Mouse (Mus musculus): Measurements from ENCODE around the gene Smg1. TPM values are rescaled to one million over a fixed set of nuclear protein-coding genes. Genes with fewer than 3 reads are reported as not detected.
"Not testable (repeated sequence)": the region's sequence is repeated elsewhere in the genome, so short reads cannot be mapped to it uniquely, and the experiment has no call there.

Gene Smg1
- polyA plus RNA-seq, 1 experiment from 2014 or later: 11.7 TPM

- not testable (repeated sequence) for H3K27ac ChIP-seq (ENCODE audit: low read length); ATAC-seq (ENCODE audit: low FRiP score, low TSS enrichment); H3K4me1 ChIP-seq (ENCODE audit: insufficient read depth, low read length); H3K9me3 ChIP-seq (ENCODE audit: low read length); H3K9ac ChIP-seq (replicated peaks; ENCODE audit: low read length); H3K4me2 ChIP-seq (replicated peaks; ENCODE audit: low read depth, low read length); H3K27me3 ChIP-seq (ENCODE audit: insufficient read depth, low read length); H3K4me3 ChIP-seq (ENCODE audit: low read length)
- 88% methylated on average over 2 of the region's 2 CpGs for WGBS
- peaks cover 46% of the 10 kb centered on the region for H3K36me3 ChIP-seq (ENCODE audit: insufficient read depth, low read length)
Observed at GRCm38 (mm10) chr7:118170125-118170524, 73.3 kb downstream of the Smg1 start.

DNA sequence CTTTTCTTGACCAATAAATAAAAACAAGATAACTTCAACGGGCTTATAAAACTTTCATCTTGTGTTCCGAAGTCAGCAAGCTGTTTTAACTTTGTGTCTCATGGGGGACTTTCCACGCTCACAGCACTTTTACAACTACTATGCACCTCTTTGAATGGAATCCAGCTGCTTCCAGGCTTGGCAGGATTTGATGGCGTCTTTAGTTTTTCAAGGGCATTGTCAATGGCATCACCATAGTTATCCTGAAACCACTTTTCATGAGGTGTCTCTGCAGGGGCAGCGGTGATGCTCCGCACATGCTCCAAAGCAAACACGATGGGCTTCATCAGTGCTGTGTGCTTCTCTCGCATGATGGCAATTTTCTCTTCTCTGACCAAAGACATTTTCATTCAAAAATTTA lies 80.5 kb downstream of the Smg1 start:
- Histone ChIP-seq H3K9ac (replicated peaks; ENCODE audit: low read length) (no peak overlapping the region), H3K36me3 (ENCODE audit: insufficient read depth, low read length) (peaks cover 41% of the 10 kb centered on the region), H3K4me2 (replicated peaks; ENCODE audit: low read depth, low read length) (no peak overlapping the region), H3K27ac (ENCODE audit: low read length) (no peak overlapping the region), H3K4me3 (ENCODE audit: low read length) (no peak overlapping the region), H3K27me3 (ENCODE audit: insufficient read depth, low read length) (no peaks in the 10 kb centered on the region), H3K4me1 (ENCODE audit: insufficient read depth, low read length) (no peaks in the 10 kb centered on the region), H3K9me3 (ENCODE audit: low read length) (no peaks in the 10 kb centered on the region)
- ATAC-seq (ENCODE audit: low FRiP score, low TSS enrichment): no peak
- WGBS: 87% methylated on average over 8 of the region's 8 CpGs

- Histone ChIP-seq H3K36me3 (ENCODE audit: insufficient read depth, low read length) (peaks cover 41% of the 10 kb centered on the region), H3K27ac (ENCODE audit: low read length) (no peak overlapping the region), H3K4me1 (ENCODE audit: insufficient read depth, low read length) (no peaks in the 10 kb centered on the region), H3K4me2 (replicated peaks; ENCODE audit: low read depth, low read length) (no peak overlapping the region), H3K9ac (replicated peaks; ENCODE audit: low read length) (no peak overlapping the region), H3K9me3 (ENCODE audit: low read length) (no peaks in the 10 kb centered on the region), H3K27me3 (ENCODE audit: insufficient read depth, low read length) (no peaks in the 10 kb centered on the region), H3K4me3 (ENCODE audit: low read length) (no peak overlapping the region)
- 92% methylated on average over 3 of the region's 3 CpGs for WGBS
- no peak for ATAC-seq (ENCODE audit: low FRiP score, low TSS enrichment)
Observed at GRCm38 (mm10) chr7:118160121-118160520, 83.3 kb downstream of the Smg1 start.

DNA sequence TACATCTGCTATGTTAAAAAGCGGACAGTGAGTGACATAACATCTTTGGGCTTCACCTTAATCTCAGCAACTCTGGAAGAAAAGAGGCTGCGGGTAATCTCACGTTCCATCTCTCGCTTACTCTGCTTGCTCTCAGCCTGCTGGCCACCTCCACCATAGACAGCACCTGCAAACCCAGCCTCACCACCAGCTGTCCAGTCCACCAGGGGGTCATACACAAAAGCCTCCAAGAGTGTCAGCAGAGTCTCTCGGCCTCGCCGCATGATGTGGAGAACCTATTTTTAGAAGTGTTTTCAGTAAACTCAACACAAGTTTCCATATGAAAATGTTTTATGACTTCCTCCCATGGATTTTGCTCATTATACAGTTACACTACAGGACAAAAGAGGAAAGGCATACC lies 87.0 kb downstream of the Smg1 start:
- ATAC-seq (ENCODE audit: low FRiP score, low TSS enrichment): no peak
- no peaks in the 10 kb centered on the region for H3K9me3 ChIP-seq (ENCODE audit: low read length)
- no peak overlapping the region for H3K27ac ChIP-seq (ENCODE audit: low read length)
- no peaks in the 10 kb centered on the region for H3K4me1 ChIP-seq (ENCODE audit: insufficient read depth, low read length)
- H3K9ac ChIP-seq (replicated peaks; ENCODE audit: low read length): no peak overlapping the region
- 89% methylated on average over 7 of the region's 7 CpGs for WGBS
- H3K4me3 ChIP-seq (ENCODE audit: low read length): no peak overlapping the region
- H3K27me3 ChIP-seq (ENCODE audit: insufficient read depth, low read length): no peaks in the 10 kb centered on the region
- no peak overlapping the region for H3K4me2 ChIP-seq (replicated peaks; ENCODE audit: low read depth, low read length)
- peaks cover 61% of the 10 kb centered on the region for H3K36me3 ChIP-seq (ENCODE audit: insufficient read depth, low read length)

GRCm38 (mm10) chr7:118154150-118154549 lies 89.3 kb downstream of the Smg1 start:
- Histone ChIP-seq H3K27me3 (ENCODE audit: insufficient read depth, low read length) (no peaks in the 10 kb centered on the region), H3K4me1 (ENCODE audit: insufficient read depth, low read length) (no peaks in the 10 kb centered on the region), H3K36me3 (ENCODE audit: insufficient read depth, low read length) (peaks cover 59% of the 10 kb centered on the region), H3K4me2 (replicated peaks; ENCODE audit: low read depth, low read length) (no peak overlapping the region), H3K4me3 (ENCODE audit: low read length) (no peak overlapping the region), H3K9me3 (ENCODE audit: low read length) (no peaks in the 10 kb centered on the region), H3K9ac (replicated peaks; ENCODE audit: low read length) (no peak overlapping the region), H3K27ac (ENCODE audit: low read length) (no peak overlapping the region)
- WGBS: 94% methylated on average over 6 of the region's 6 CpGs
- ATAC-seq (ENCODE audit: low FRiP score, low TSS enrichment): no peak

DNA sequence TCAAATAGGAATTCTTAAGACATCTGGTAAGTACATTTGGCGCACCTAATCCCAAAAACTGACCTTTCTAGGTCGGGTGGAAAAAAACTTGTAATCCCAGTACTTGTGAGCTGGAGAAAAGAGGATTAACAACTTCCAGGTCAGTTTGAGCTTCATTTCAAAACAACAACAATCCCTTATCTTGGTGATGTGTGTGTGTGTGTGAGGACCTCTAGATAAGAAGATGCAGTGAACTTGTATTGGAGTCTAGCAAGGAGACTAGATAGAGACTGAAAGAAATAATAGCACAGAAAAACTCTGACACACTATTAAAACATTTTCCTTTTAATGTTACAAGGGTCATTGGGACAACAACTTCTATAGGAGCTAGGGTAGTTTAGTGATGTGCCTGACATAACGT lies 99.9 kb downstream of the Smg1 start:
- Histone ChIP-seq H3K9me3 (ENCODE audit: low read length) (no peaks in the 10 kb centered on the region), H3K36me3 (ENCODE audit: insufficient read depth, low read length) (peaks cover 50% of the 10 kb centered on the region), H3K4me1 (ENCODE audit: insufficient read depth, low read length) (no peaks in the 10 kb centered on the region), H3K4me3 (ENCODE audit: low read length) (no peak overlapping the region), H3K27me3 (ENCODE audit: insufficient read depth, low read length) (no peaks in the 10 kb centered on the region), H3K4me2 (replicated peaks; ENCODE audit: low read depth, low read length) (no peak overlapping the region), H3K27ac (ENCODE audit: low read length) (no peak overlapping the region), H3K9ac (replicated peaks; ENCODE audit: low read length) (no peak overlapping the region)
- WGBS: 87% methylated on average over 3 of the region's 3 CpGs
- ATAC-seq (ENCODE audit: low FRiP score, low TSS enrichment): no peak

DNA sequence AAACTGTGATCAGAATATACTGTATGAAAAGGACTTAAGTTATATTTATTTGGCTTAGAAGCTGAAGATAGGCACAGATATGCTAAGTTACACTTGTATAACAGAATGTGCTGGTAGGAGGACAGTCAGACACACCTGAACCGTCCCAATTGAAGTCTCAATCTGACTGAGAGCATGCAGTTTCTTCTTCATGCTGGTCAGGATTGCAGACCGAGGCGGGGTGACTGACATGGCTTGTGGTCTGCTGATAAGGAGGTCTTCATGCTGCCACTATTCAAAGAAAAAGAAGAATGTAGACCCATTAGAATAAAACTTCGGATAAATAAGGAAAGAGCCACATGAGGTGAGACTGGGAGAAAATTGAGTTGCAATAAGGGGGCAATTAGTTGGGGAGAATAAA lies 100.3 kb downstream of the Smg1 start:
- Histone ChIP-seq H3K4me3 (ENCODE audit: low read length) (no peak overlapping the region), H3K9ac (replicated peaks; ENCODE audit: low read length) (no peak overlapping the region), H3K36me3 (ENCODE audit: insufficient read depth, low read length) (peaks cover 47% of the 10 kb centered on the region), H3K4me2 (replicated peaks; ENCODE audit: low read depth, low read length) (no peak overlapping the region), H3K9me3 (ENCODE audit: low read length) (no peaks in the 10 kb centered on the region), H3K27me3 (ENCODE audit: insufficient read depth, low read length) (no peaks in the 10 kb centered on the region), H3K4me1 (ENCODE audit: insufficient read depth, low read length) (no peaks in the 10 kb centered on the region), H3K27ac (ENCODE audit: low read length) (no peak overlapping the region)
- WGBS: 92% methylated on average over 4 of the region's 4 CpGs
- no peak for ATAC-seq (ENCODE audit: low FRiP score, low TSS enrichment)

DNA sequence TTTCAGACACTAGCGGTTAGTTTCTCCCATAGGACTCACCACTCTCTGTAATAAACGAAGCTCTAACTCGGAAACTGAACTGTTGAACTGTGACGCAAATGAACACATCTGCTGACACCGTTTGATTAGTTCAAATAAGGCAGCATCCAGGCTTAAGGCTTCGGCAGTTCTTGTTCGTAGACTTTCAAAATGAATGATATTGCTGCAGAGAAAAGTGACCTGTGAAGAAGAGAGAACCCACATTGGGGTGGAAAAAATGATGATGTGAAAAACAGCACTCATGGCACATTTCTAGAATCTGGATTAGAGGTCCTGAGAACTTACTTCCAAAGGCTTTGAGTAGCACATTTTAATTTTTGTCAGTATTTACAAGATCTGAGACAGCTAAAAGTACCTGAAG lies 102.2 kb downstream of the Smg1 start:
- WGBS: 91% methylated on average over 7 of the region's 7 CpGs
- H3K9ac ChIP-seq (replicated peaks; ENCODE audit: low read length): no peak overlapping the region
- H3K4me1 ChIP-seq (ENCODE audit: insufficient read depth, low read length): no peaks in the 10 kb centered on the region
- H3K4me3 ChIP-seq (ENCODE audit: low read length): no peak overlapping the region
- H3K4me2 ChIP-seq (replicated peaks; ENCODE audit: low read depth, low read length): no peak overlapping the region
- H3K27ac ChIP-seq (ENCODE audit: low read length): no peak overlapping the region
- no peaks in the 10 kb centered on the region for H3K9me3 ChIP-seq (ENCODE audit: low read length)
- ATAC-seq (ENCODE audit: low FRiP score, low TSS enrichment): no peak
- H3K27me3 ChIP-seq (ENCODE audit: insufficient read depth, low read length): no peaks in the 10 kb centered on the region
- H3K36me3 ChIP-seq (ENCODE audit: insufficient read depth, low read length): peaks cover 55% of the 10 kb centered on the region

DNA sequence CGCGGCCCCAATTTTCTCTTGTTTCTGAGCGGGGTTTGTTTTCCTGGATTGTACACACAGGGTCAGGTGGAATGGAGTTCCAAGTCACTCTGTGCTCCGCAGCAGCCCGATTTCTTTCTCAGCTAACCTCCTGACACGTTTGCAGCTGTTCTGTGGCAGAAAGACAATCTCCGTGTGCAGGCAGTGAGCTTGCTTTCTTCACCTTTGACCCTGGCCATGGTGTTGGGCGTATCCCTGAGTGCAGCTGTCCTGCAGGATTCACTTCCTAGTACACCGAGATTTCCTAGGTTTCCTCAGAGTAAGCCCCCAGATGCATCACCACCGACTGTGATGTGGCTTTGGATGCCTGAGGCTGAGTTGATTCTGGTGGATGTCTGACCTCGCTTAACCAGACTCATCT lies 108.3 kb downstream of the Smg1 start:
- Histone ChIP-seq H3K9ac (replicated peaks; ENCODE audit: low read length) (no peak overlapping the region), H3K27me3 (ENCODE audit: insufficient read depth, low read length) (no peaks in the 10 kb centered on the region), H3K4me3 (ENCODE audit: low read length) (no peak overlapping the region), H3K9me3 (ENCODE audit: low read length) (no peaks in the 10 kb centered on the region), H3K27ac (ENCODE audit: low read length) (no peak overlapping the region), H3K36me3 (ENCODE audit: insufficient read depth, low read length) (peaks cover 36% of the 10 kb centered on the region), H3K4me2 (replicated peaks; ENCODE audit: low read depth, low read length) (no peak overlapping the region), H3K4me1 (ENCODE audit: insufficient read depth, low read length) (no peaks in the 10 kb centered on the region)
- WGBS: 69% methylated on average over 11 of the region's 11 CpGs
- no peak for ATAC-seq (ENCODE audit: low FRiP score, low TSS enrichment)

GRCm38 (mm10) chr7:118129430-118130041 lies 113.9 kb downstream of the Smg1 start, which contains the start of gene Arl6ip1:
Gene Arl6ip1 (minus strand): TSS chr7:118129662.
- no peaks in the 10 kb centered on the region for H3K27me3 ChIP-seq (ENCODE audit: insufficient read depth, low read length)
- H3K4me1 ChIP-seq (ENCODE audit: insufficient read depth, low read length): peaks cover 24% of the 10 kb centered on the region
- H3K4me2 ChIP-seq (replicated peaks; ENCODE audit: low read depth, low read length): peak within 1 kb of the TSS; percentile 64
- H3K9me3 ChIP-seq (ENCODE audit: low read length): no peaks in the 10 kb centered on the region
- ATAC-seq (ENCODE audit: low FRiP score, low TSS enrichment): peak; percentile 99
- WGBS: 0% methylated on average over 39 of the region's 39 CpGs
- peak within 1 kb of the TSS; percentile 62 for H3K4me3 ChIP-seq (ENCODE audit: low read length)
- H3K27ac ChIP-seq (ENCODE audit: low read length): peak within 1 kb of the TSS; percentile 93
- peak within 1 kb of the TSS; percentile 81 for H3K9ac ChIP-seq (replicated peaks; ENCODE audit: low read length)
- peaks cover 15% of the 10 kb centered on the region; the same call in 1 of the 2 replicates for H3K36me3 ChIP-seq (ENCODE audit: insufficient read depth, low read length)

All from kidney, embryonic 16.5 days (tissue).